Mouse (Mus musculus): ENCODE measurements around the gene Erlec1. TPM values are rescaled to one million over a fixed set of nuclear protein-coding genes. Genes with fewer than 3 reads are reported as not detected.

Erlec1 gene
- total RNA-seq, 2 experiments from 2014 or later, result 39.3 to 43.1 TPM

Other genes with a start within 250 kb of the Erlec1 start
- 10 to 100 TPM; 80.9 to 87.4 TPM for gene Psme4, start 182.6 kb downstream of the Erlec1 start, total RNA-seq (2021)
- gene Gpr75, start 69.0 kb downstream of the Erlec1 start, total RNA-seq (2021), result under 1 TPM in 1 of 2 experiments, not detected in 1; 0.07 TPM
- gene Asb3, start 68.9 kb downstream of the Erlec1 start, total RNA-seq (2021), result 1 to 10 TPM; 7.6 to 8.5 TPM
- 1 to 10 TPM; 8.0 to 9.0 TPM for gene Chac2, start 32.0 kb upstream of the Erlec1 start, total RNA-seq (2021)
- gene Gm17332, start 228.1 kb upstream of the Erlec1 start, total RNA-seq (2021), result not detected

All from gastrocnemius, postnatal 10 days (tissue).